Mouse (Mus musculus): ENCODE measurements around the gene Slc38a3.
A peak's percentile ranks its signal among the peaks of the same experiment; 100 is the strongest.

DNA sequence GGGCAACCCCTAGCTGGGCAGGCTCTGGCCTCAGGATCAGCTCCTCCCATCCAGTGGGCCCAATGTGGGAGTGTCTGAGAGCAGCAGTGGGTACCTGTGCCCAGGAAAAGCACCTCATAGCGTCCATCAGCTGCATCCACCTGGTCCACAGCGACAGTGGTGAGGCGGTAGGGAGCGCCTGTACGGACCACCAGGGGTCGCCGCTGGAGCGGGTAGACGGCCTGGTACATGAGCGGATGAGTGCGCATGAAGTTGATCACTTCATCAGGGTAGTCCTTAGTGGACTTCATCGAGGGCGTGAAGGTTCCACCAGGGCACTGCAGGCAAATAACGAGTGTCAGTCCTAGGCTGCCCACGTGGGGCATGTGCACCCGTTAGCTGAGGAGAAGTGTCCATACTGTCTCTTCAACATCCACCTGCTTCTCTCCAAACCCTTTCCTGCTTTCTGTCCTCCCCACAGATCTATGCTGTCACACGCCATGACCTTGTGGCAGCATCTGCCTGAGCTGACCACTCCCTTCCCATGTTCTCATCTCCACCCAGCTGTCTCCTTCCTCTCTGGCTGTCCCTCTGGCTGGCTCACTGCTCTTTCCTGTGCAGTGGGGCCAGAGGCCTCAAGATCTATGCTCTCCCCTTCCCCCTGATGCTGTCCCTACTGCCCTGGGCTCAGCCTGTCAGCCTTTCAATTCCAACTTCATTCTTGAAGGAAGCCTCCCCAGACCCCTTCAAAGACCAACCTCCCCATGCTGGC, 16.1 kb upstream of the Slc38a3 start:
- TF ChIP-seq CTCF (IDR thresholded peaks at IDR 0.05) (peak; percentile 86), EP300 (IDR thresholded peaks at IDR 0.05) (peak; percentile 82)
